Mouse (Mus musculus): ENCODE measurements around the gene Dip2a.

The Dip2a gene

DNA sequence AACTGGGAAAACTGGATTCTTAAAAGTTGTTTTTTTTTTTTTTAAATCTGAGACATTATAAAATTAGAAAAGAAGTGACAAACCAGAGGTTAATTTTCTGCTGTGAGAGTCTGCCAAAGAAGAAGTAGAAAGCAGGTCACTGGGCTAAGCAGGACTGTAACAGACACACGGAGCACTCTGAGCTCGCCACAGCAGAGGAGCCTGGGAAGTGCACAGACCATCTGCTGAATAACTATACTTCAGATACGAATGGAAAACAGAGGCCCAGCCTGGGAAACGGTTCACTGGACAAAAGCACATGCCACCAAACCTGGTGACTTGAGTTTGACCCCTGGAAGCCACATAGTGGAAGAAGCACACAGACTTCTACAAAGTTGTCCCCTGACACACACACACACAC lies 10.7 kb downstream of the Dip2a start:
- TF ChIP-seq GATA4 (IDR thresholded peaks at IDR 0.05; ENCODE audit: insufficient replicate concordance, low read length): no peak

DNA sequence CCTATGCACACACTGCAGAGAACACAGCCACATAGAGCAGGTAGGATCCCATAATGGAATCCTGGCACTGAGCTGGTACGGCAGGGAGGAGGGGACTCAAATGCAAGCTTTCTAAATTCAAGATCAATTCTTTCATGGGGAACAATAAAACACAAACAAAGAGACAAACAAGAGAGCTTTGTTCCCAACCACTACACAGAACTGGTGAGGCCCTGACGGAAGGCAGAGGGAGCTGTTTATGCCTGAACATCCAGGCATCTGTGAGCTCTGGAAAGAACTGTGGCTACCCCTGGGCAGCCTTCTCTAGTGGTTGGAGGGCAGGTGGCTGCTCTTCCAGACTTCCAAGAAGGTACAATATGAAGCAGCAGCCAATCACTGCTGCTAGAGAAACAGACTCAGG lies 13.1 kb downstream of the Dip2a start:
- TF ChIP-seq GATA4 (IDR thresholded peaks at IDR 0.05; ENCODE audit: insufficient replicate concordance, low read length): no peak

DNA sequence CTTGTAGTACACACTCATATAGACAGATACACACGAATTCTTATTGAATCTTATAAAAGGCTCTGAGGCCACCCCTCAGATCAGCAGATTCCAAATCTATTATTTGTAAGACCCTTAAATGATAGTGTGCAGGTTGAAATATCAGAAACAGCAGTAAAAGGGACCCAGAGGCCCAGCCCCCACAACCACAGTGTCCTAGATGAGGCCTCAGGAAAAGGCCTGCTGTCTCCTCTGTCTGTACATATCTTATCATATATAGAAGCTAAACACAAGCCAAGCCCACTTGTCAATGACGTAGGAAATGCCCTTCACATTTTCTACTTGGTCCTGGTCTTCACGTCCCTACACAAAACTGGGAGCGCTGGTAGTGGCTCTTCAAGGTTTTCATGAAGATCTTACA lies 16.0 kb downstream of the Dip2a start:
- TF ChIP-seq GATA4 (IDR thresholded peaks at IDR 0.05; ENCODE audit: insufficient replicate concordance, low read length): no peak

DNA sequence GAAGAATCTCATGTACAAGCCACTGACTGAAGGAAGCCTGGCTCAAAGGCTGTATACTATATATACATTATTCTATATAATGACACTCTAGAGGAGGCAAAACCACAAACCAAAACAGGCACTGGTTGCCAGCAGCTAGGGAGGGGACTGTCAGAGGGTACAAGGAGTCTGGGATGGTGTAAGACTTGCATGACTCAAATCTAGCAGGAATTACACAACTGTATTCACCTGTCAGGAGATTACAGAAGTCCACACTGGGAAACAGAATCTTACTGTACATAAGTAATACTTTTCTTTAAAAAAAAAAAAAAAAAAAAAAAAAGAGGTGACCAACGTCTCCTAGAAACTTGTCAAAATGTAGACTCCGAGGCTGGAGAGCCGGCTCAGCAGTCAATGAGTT lies 16.5 kb downstream of the Dip2a start:
- no peak for TF ChIP-seq GATA4 (IDR thresholded peaks at IDR 0.05; ENCODE audit: insufficient replicate concordance, low read length)

DNA sequence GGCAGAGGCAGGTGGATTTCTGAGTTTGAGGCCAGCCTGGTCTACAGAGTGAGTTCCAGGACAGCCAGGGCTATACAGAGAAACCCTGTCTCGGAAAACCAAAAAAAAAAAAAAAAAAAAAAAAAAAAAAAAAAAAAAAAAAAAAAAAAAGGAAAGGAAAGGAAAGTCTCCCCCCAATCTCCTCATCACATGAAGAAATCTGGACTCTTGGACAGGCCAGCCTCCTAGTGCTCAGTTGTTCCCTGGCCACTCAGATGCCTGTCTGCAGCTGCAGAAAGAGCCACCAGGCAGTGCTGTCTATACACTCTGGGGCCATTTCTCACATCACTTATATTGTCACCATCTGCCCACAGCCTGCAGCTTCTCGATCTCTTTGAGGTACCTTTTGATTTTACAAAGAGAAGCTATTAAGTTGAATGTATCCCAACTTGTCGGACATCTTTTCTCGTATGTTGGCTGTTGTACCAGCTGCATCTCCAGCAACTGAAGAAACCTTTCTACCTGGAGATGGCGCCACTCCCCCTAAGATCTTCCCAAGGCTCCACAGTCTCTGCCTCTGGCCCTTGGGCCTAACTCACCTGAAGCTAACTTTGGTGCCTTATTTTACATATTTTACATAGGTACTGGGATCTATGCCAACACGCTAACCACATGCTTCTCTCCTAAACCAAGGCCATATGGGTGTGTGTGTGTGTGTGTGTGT lies 18.6 kb downstream of the Dip2a start:
- TF ChIP-seq GATA4 (IDR thresholded peaks at IDR 0.05; ENCODE audit: insufficient replicate concordance, low read length): no peak

DNA sequence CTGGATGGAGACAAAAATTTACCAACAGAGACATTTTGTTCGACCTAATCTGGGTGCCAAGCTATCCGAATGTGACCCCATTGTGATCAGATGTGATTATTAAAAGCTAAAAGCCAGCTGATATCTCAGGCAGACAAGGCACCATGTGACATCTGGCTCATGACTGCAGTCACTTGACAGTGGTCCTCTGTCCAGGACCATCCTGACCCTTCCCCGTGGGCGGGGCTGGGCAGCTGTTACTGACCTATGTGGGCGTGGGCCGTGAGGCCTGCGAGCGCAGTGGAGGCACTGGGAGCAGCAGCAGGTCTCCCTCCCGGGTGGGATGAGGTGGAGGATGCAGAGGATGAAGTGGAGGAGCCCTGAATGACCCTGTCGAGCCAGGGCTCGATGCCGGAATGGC lies 27.5 kb downstream of the Dip2a start:
- no peak for TF ChIP-seq GATA4 (IDR thresholded peaks at IDR 0.05; ENCODE audit: insufficient replicate concordance, low read length)

DNA sequence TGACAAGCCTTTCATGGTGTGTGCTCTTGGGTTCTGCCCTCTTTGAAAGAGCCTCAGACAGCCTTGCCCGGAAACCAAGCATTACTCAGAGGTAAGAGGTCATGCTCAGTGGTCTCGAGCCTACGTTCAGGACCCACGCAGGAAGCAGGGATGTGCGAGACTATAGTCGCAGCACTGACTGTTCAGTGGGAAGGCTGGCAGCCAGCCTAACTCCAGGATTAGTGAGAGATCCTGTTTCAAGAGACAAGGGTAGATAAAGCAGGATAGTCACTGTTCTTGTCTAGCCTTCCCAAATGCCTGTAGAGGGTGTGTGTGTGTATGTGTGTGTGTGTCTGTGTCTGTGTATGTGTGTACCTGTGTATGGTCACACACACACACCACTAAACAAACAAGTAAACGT lies 28.9 kb downstream of the Dip2a start:
- TF ChIP-seq GATA4 (IDR thresholded peaks at IDR 0.05; ENCODE audit: insufficient replicate concordance, low read length): no peak

DNA sequence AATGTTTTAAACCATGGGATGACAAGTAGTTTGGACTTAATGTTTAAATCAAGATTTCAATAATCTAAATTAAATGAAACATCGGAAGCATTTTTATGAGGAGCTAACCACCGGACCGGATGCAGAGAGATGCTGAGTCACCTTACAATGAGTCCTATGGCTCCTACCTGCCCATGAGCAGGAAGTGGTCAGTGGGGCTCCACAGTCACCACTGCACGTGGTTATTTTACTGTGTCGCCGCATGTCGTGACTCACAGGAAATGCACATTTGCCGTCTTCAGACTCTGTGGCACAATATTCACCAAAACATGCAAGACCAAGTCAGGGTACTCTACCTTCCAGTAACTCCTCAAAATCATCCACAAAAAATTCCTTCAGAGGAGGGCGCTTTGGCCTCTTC lies 38.4 kb downstream of the Dip2a start:
- TF ChIP-seq GATA4 (IDR thresholded peaks at IDR 0.05; ENCODE audit: insufficient replicate concordance, low read length): no peak

DNA sequence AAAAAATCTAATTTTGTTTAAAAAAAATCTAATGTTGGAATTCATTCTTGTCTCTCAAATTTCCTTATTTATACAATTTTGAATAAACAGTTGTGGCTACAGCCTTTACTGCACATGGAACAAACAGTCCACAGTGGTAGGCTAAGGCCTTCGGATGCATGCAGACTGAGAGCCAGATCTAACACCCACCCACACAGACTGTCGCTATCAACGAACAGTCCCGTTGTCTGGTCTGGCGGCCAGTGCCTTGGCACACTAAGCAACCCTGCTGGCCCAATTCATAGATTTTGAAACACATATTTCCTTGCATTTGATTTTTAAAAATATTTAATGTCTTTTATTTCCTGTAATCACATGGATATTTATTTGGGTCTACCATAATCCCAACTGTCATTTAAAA lies 45.0 kb downstream of the Dip2a start:
- TF ChIP-seq GATA4 (IDR thresholded peaks at IDR 0.05; ENCODE audit: insufficient replicate concordance, low read length): no peak

DNA sequence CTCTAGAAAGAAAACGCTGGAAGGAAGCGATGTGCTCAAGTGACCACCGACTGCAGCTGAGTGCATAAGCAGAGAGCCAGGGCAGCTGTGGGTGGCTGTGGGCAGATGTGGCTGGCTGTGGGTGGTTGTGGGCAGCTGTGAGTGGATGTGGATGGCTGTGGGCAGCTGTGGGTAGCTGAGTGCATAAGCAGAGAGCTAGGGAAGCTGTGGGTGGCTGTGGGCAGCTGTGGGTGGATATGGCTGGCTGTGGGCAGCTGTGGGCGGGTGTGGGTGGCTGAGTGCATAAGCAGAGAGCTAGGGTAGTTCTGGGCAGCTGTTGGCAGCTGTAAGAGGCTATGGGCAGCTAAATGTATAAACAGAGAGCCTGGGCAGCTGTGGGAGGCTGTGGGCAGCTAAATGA lies 51.9 kb downstream of the Dip2a start:
- TF ChIP-seq GATA4 (IDR thresholded peaks at IDR 0.05; ENCODE audit: insufficient replicate concordance, low read length): no peak

DNA sequence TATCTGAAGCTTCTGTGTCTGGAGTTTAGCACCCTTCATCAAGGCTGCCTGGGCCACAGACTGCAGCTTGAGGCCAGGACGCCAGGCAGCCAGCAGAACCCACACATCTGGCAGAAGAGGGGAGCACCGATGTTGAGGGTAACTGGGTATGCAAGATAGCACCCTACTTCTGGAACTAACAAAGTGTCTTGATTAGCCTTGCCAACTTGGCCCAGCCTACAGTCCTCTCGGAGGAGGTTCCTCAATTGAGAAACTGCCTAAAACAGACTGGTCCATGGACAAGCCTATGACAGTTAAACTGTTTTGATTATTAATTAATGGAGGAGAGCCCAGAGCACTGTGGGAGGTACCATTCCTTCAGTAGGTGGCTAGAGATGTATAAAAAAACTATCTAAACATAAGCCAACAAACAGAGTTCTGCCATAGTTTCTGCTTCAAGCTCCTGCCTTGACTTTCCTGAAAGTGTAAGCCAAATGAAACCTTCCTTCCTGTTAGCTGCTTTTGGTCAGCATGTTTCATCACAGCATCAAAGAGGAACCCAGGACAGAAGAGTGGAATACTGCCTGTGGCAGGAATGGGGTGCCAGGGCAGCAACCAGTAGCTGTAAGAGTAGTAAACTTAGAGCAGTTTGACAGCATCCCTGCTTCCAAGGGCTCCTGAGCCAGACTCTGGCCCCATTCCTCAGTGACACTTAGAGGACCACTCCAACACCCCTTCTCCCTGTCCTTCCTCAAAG lies 55.0 kb downstream of the Dip2a start:
- no peak for TF ChIP-seq GATA4 (IDR thresholded peaks at IDR 0.05; ENCODE audit: insufficient replicate concordance, low read length)

DNA sequence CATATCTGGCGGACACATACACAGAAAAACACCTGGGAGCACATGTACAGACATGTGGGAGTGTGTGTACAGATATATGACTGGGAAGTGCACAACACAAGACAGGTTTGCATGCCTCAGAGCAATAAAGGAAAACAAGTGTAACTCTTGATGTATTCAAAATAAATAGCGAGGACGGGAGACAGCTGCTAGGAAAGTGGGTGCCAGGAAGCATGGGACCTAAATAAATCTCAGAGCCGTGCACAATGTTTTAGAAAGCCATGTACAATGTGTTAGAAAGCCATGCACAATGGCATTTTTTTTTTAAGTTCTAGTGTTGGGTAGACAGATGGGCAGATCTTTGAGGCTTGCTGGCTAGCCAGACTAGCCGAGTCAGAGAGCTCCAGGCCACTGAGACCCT lies 56.0 kb downstream of the Dip2a start:
- no peak for TF ChIP-seq GATA4 (IDR thresholded peaks at IDR 0.05; ENCODE audit: insufficient replicate concordance, low read length)

DNA sequence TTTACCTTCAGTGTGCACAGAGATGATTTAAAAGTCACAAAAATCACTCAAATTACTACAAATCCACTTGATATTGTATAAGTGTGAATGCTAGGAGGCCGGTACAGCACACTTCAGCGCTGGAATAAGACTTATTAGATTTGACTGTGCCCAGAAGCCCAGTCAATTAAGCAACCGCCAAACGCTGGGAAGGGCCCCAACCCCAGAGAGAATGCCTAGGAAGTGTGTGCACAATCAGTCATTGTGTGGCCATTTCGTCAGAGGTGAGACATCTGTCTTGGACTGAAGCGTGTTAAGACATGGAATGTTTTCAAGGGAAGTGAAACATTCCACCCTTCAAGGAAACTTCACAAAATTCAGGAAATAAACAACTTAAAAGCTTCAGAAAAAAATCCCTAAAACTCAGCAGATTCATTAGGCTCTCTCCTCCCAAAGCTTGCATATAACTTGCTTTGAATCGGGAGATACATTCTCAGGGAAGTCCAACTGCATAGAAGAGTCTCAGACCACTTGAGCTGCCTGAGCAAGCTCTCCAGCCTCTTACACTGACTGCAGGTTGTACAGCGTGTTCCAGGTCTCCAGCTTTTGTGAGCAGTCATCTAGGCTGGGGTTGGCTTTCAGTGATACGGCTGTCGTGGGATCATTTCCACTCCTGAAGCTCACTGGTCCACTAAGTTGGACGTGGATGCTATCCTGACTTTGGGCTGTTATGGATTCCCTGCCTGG lies 56.7 kb downstream of the Dip2a start:
- TF ChIP-seq GATA4 (IDR thresholded peaks at IDR 0.05; ENCODE audit: insufficient replicate concordance, low read length): no peak

DNA sequence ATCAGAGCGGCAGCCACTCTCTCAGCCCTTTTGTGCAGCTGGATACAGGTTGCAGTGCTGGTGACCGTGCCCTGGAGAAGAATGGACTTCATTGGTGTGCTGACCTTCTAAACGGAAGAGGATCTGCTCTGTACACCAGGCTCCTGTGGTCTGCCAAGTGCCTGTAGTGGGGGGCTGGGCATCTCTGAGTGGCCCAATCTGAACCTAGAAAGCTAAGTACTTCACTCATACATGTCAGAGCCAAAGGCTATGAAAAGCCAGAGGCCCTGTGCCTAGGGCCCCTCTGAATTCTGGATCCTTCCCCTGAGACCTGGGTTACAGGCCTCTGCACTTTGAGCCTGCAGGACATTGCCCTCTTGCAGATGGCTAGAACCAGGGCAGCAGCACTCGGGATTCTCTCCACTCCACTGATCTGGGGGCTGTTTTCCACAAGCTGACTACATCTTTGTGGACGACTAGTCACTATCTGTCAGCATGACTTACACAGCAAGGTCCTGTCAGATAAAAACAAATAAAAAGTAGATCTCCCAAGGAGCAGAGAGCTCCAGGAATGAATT lies 66.5 kb downstream of the Dip2a start:
- no peak for TF ChIP-seq GATA4 (IDR thresholded peaks at IDR 0.05; ENCODE audit: insufficient replicate concordance, low read length)

DNA sequence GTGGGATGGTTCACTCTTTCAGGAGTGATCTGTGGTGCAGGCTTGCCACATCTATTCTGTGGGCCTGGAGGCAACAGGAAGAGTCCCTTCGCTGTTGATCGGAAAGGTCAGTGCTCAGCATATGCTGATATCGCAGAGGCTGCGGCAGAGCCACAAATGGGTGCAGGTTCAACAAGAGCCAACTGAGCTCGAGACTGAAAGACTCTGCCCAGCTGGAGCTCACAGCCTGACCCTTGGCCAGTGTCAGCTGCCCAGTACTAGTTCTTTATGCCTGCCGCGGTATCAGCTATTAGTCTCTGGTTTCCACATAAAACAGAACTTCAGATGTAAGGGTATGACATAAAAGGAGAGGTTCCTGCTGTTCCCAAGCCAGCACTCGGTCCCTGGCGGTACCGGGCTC lies 69.8 kb downstream of the Dip2a start:
- no peak for TF ChIP-seq GATA4 (IDR thresholded peaks at IDR 0.05; ENCODE audit: insufficient replicate concordance, low read length)

DNA sequence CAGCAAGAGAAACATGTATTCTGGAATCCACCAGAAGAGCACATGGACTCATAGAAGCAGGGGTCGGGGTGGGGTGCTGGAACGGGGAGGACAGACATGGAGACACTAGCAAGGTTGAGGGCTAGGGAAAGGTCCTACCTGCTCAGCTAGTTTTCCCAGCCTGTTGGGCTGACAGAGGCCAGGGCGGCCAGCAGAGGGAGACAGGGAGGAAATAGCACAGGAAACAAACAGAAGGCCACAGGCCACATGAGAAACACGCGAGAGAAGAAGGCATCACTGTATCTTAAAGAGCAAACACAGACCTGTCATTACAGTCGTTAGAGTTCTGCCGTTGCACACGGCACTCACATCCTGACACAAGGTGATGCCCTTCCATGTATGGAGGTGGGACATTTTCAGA lies 73.9 kb downstream of the Dip2a start:
- TF ChIP-seq GATA4 (IDR thresholded peaks at IDR 0.05; ENCODE audit: insufficient replicate concordance, low read length): no peak
